Mouse (Mus musculus) spleen, postnatal 14 days (tissue): ENCODE data around the gene Smug1.

Source experiments
- DNase-seq, 2 experiments: peaks; one replicate each; pipeline ENCODE4 v3.0.0; 2021 to 2022; ENCODE audit warnings: low spot score in 2 of 2

The Smug1 gene

GRCm38 (mm10) chr15:103167042-103167615, at the start of gene Smug1:
Gene Smug1, minus strand, starts transcription at chr15:103167092.
- DNase-seq: no peak

DNA sequence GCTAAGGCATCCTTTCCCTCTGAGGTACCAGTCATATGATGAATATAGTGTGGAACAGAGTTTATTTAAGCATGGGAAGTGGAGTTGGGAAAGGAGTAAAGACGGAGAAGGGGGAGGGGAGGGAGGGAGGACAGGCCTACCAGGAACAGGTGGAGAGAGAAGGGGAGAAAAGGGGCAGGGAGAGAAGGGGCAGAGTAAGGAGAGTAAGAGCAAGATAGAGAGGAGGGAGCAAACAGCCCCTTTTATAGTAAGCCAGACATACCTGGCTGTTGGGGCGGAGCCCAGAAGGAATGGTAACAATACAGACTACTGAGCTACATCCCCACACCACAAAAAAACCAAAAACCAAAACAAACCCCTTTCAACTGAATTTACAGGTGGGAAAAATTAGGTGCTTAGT, 49.2 kb upstream of the Smug1 start:
- DNase-seq: no peak

GRCm38 (mm10) chr15:103214971-103215907, 48.3 kb upstream of the Smug1 start:
- peak; percentile 37 to 61 for DNase-seq

DNA sequence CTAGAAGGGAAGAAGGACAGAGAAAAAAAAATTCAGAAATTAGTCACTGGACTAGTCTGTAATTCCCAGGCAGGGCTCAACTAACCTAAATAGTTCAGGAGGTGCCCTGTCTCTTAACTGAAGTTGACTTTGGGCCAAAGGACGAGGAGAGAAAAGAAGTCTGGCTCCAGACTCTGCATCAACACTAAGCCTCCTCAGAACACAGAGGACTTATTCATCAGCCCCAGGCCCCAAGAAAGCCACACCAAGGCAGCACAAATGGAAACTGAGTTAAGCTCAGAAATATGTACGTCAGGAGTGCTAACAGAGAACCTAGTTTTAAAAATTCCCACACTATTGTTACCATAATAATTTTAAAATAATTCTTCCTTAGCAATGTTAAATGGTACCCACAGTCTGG, 47.3 kb upstream of the Smug1 start:
- no peak for DNase-seq

DNA sequence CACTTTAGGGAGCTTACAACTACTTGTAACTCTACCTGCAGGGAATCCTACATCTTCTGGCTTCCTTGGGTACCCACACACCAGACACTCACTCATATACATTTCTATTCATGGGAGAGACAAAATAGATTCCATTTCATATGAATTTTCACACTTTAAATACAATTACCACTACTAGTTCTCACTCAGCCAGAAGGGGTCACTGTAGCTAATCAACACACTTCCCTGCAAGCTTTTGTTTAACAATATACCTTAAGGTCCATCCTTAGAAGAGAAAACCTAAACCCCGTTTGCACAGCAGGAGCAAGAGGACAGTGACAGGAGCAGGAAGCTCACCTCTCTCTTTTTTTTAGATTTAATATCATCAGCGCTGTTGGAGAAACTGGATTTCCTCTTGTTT, 38.3 kb upstream of the Smug1 start:
- no peak for DNase-seq

DNA sequence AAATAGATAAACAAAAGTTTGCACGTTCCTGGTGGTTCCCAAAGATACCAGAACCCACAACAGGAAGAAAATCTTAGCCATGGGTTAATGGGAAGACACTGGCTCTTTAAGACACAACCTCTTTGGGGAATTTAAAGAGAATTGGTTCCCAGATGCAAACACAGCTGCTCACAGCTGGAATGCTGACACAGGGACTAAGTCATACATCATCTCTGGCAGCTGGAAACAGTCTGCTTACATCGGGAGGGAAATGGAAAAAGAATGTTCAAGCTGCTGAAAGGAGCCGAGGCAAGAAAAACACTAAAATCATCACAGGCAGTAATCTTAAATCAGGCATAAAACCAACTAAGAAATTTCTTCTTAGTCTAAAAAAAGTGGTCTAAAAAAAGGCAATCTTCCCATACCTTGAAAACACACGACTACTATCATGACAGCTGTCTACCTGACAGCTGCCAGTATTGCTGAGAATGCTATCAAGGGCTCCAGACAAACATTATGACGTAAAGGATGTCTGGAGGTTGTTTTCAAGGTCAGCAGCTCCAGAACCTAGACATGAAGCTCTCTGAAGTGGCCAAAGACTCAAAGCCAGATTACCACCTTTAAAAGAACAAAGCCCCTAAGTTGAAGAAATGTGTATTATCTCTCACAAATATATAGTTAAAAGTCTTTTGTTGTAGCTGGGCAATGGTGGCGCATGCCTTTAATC, 35.3 kb upstream of the Smug1 start:
- DNase-seq: no peak

DNA sequence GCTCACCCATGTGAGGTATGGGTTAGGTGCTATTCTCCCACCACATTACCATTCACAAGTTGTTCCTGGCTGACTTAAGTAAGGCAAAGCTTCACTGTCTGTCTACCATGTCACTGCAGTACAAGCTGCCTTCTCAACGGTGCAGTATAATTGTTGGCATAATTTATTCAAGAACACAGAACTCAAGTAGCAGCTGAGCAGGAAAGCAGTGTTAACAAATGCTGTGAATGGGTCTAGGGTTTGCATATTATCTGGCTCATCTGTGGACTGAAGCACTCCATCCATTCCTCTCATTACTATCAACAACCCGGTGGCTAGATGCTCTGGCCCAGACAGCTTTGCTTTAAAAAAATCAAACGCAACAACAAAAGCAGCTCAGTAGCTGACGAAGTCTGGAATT, 30.9 kb upstream of the Smug1 start:
- no peak for DNase-seq

DNA sequence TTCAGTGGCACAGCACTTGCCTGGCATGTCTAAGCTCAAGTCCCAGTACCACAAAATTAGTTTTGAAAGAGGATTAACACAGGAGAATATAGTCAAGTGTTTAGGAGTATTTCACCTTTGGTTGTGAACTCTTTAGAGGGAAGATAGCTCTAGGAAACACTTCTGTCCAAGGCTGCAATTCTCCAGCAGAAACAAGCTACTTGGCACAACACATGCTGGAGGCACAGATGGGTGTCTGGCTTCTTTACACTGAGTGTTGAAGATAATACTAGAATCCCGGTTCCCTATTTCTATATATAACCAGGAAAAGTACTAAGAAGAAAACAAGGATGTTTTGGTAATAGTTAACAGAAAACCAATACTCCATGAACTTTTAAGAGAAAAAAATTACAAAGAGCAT, 29.9 kb upstream of the Smug1 start:
- no peak for DNase-seq

DNA sequence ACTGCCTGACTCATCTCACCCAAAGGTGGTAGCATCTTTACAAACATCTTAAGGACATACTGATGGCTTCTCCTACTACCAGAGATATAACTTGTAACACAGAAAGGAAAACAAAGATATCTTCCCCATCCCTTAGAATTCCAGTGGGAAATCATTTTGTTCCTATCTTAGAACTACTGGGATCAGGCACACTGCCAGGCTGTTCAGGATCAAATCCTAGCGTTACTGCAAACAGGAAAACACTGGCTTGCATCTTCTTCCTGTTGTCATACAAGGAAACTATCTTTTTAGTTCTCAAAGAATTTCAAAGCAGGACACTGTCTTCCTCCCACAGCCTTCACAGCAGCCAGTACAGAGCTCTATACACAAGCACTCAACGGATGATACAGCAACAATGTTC, 26.7 kb upstream of the Smug1 start:
- DNase-seq: no peak

GRCm38 (mm10) chr15:103190531-103191462, 23.9 kb upstream of the Smug1 start:
- no peak for DNase-seq

DNA sequence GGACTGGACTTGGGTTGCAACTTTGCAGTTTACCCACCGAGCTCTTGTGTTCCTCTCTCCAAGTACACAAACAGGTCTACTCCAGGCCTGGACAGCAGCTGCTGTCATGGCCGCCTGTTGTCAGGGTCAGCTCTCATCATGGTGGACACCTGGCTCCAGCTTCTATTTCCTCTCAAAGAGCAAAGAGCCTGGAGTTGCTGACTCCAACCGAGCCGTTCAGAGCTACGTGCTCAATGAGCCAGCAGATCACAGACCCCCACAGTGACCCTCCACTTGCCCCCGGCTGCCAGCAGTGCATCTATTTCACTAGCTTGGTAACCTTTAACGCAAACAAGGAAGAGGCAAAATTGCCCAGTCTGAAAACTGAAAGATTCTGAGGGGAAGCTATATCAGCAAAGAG, 23.2 kb upstream of the Smug1 start:
- no peak for DNase-seq

DNA sequence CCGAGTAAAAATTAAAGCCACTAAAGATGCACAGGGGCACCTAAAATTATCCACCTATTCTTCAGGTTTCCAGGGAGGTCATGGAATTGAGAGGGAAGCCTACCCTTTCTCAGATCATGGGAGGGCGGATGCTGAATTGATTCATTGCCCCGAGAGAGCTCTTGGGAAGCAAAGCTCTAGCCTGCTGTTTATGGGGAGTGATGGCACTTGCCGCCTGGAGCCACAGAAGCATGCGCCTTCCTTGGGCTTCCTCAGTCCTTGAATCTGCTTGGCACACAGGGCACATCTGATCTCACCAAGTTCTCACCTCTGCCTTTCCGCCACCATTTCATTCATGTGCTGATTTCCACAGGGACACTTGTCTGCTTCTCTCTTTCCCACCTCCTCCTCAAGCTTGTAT, 20.9 kb upstream of the Smug1 start:
- no peak for DNase-seq

GRCm38 (mm10) chr15:103185462-103186198, 18.7 kb upstream of the Smug1 start:
- DNase-seq: no peak

DNA sequence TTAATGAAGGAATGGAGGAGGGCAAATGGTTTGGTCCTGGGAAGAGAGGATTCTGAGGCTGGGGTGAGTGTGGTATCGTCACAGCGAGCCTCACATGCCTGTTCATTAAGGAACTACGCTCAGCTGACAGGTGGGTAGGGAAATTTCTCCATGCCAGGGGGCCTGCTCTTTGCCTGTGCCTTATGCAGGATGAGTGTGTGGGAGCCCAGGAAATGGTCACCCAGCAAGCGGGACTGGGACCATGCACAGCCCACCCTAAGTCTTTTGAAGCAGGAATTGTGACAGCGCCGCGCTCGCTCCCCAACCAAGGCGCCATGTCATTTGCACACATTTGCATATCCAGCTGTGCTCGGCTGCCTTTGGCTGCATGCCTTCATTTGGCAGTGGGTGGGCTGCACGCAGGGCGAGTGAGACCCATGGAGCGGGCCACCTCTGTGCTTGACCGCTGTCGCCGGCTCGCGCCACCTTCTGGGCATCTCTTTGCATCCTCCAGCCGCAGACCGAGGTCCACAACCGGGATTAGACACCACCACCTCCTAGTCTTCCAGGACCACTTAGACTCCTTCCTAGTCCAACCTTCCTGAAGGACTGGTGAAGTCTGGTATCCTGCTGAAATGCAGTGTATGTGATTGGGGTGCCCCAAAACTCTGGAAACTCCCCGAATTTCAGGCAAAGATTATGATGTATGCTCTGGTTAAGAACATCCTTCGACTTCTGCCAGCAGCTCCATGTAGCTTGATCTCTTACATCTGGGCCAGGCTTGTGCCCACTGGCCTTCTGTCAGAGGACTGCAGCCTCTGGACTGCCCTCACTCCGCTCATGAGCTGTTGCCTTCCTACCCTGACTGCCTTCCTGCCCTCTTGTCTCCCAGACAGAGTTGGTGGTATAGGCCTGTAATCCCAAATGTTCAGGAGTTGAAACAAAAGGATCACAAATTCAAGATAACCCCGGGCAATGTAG, 17.0 kb upstream of the Smug1 start:
- no peak for DNase-seq

GRCm38 (mm10) chr15:103183135-103183534, 16.2 kb upstream of the Smug1 start:
- peak; percentile 24 to 56 for DNase-seq

DNA sequence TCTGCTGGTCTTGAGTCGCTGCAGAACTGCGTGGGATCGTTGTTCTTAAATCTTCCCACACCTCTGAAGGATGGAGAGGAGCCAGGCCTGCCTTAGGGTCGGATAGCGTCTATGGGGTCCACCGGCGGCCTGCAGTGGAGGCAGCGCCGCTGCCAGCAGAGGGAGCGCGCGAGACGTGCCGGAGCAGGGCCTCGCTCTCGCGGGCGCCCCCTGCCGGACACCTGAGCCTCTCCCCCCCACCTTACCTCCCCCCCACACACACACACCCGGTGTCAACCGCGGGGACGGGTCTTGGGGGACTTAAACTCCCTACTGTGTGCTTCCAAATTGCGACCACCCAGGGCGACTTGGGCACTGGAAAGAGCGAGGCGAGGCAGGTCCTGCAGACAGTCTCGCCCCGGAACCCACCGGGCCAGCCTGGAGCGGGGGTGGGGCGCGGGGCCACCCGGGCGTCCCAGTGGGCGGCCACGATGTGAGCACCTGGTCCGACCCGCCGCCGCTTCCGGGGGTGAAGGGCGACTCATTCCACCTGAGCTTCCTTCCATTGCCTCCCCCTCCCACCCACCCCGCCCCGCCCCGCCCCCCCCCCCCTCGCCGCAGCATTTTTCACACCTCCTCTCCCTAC, 15.4 kb upstream of the Smug1 start:
- peak; percentile 61 to 81 for DNase-seq

- DNase-seq: no peak
These were observed 13.5 kb upstream of the Smug1 start for GRCm38 (mm10) chr15:103180406-103180805.

DNA sequence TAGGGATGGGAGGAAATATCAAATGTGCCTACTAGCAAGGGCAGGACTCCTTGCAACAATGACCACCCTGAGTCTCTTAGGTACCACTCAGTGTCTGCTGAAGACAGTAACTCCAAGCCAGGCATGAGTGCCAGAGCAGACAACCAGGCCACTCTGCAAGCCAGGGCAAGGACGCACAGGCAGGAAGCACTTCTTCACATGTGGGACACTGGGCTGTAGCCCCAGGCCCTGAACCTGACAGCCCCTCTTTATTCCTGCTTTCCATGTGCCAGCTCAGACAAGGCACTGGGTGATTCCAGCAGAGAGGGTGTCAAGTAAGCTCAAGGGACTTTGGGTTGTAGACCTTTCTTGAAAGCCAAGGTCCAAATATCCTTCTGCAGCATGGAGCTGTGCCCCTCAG, 11.9 kb upstream of the Smug1 start:
- no peak for DNase-seq

GRCm38 (mm10) chr15:103178137-103178536, 11.2 kb upstream of the Smug1 start:
- peak in 1 of 2 experiments; percentile 48 for DNase-seq
